Mouse (Mus musculus) cerebellum, adult 2 months (tissue): Measurements from ENCODE around the gene Ube2e2.

Experiments used
- CTCF ChIP-seq: fragments of 200-500 bp; IDR thresholded peaks from 2 replicates; pipeline ENCODE4 v1.5.1; 2011; ENCODE audit warnings: low read depth, mild to moderate bottlenecking, control low read depth, low read length, moderate library complexity, borderline replicate concordance; ENCODE audit not compliant: insufficient read depth
- POLR2A ChIP-seq: fragments of 200-500 bp; IDR thresholded peaks from 2 replicates; pipeline ENCODE4 v1.6.1; 2011; ENCODE audit warnings: low read length, control low read depth, borderline replicate concordance; ENCODE audit not compliant: insufficient read depth

- no peak for TF ChIP-seq CTCF
- TF ChIP-seq POLR2A: no peak
Measured at GRCm38 (mm10) chr14:18638753-18639456, 255.2 kb downstream of the Ube2e2 start.
